Mouse (Mus musculus) liver, postnatal 0 days (tissue): ENCODE measurements around the gene Lypd6b.

Source experiments
- CTCF ChIP-seq: sonication (generic); IDR thresholded peaks from 2 replicates; pipeline ENCODE4 v1.5.1; 2016; ENCODE audit warnings: antibody characterized with exemption, low read depth
- EP300 ChIP-seq: IDR thresholded peaks from 2 replicates; pipeline ENCODE4 v1.6.1; 2016; ENCODE audit warnings: antibody characterized with exemption, low read depth, mild to moderate bottlenecking

DNA sequence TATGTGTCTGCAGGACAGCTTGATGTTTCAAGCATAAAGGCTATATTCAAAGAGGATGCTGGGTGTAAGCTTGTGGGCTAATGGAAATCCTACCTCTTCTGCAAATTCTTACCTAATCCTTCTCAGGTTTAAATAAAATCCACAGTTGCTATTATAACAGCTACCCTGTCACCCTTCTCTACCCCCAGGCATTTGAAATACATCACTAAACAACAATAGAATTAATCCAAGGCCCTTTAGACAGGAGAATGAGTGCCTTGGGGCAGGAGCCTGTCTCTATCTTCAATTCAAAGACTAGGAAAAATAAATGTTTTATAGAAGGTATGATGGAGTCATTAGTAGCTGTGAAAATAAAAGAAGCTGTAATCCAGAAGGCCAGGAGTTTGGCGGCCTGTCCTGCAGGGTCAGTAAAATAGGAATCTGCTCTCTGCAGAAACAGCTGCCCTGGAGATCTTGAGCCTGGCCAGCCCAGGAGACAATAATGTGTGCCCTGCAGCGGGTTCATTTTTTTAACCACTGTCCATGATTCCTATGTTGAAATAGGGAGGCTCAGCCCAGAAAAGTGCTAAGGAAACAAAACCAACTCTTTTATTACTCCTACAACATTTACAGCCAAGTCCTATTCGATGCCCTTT lies 124.9 kb downstream of the Lypd6b start:
- TF ChIP-seq CTCF: no peak
- no peak for TF ChIP-seq EP300
